Mouse (Mus musculus) stomach, embryonic 14.5 days (tissue): ENCODE results near the gene Cdk8. TPM values are rescaled to one million over a fixed set of nuclear protein-coding genes. Genes with fewer than 3 reads are reported as not detected.

ENCODE experiments used
- ATAC-seq: fragments of 200-750 bp; cut with Nextera tagmentation; 2 replicates; pipeline ENCODE4 v1.8.0; 2017; ENCODE audit warnings: low read depth, moderate TSS enrichment; ENCODE audit not compliant: insufficient number of reproducible peaks, insufficient read depth, low FRiP score
- H3K27ac ChIP-seq: fragments of 300-500 bp; sonication (generic); 2 replicates; pipeline ENCODE4 v1.5.1; 2014; ENCODE audit warnings: mild to moderate bottlenecking, low read length, moderate library complexity, mixed read lengths
- H3K27me3 ChIP-seq: fragments of 300-500 bp; sonication (generic); 2 replicates; pipeline ENCODE4 v1.6.1; 2014; ENCODE audit warnings: low read length, control low read depth, mixed read lengths; ENCODE audit not compliant: control insufficient read depth, insufficient read depth
- H3K36me3 ChIP-seq: fragments of 300-500 bp; sonication (generic); 2 replicates; pipeline ENCODE4 v1.6.1; 2014; ENCODE audit warnings: mild to moderate bottlenecking, control low read depth, low read length, moderate library complexity, mixed read lengths; ENCODE audit not compliant: control insufficient read depth, insufficient read depth
- H3K4me1 ChIP-seq: fragments of 300-500 bp; sonication (generic); 2 replicates; pipeline ENCODE4 v1.6.1; 2014; ENCODE audit warnings: low read length, control low read depth, mixed read lengths; ENCODE audit not compliant: control insufficient read depth, insufficient read depth
- H3K4me2 ChIP-seq: fragments of 300-500 bp; sonication (generic); replicated peaks from 2 replicates; pipeline ENCODE4 v1.6.1; 2014; ENCODE audit warnings: low read depth, low read length, control low read depth
- H3K4me3 ChIP-seq: fragments of 300-500 bp; sonication (generic); 2 replicates; pipeline ENCODE4 v1.5.1; 2014; ENCODE audit warnings: low read depth, low read length, control low read depth
- H3K9ac ChIP-seq: fragments of 300-500 bp; sonication (generic); replicated peaks from 2 replicates; pipeline ENCODE4 v1.6.1; 2014; ENCODE audit warnings: low read depth, mild to moderate bottlenecking, control low read depth, low read length, moderate library complexity, mixed read lengths
- H3K9me3 ChIP-seq: fragments of 300-500 bp; sonication (generic); 2 replicates; pipeline ENCODE4 v1.6.1; 2016; ENCODE audit warnings: low read depth, low read length, control low read depth; ENCODE audit not compliant: control insufficient read depth
- WGBS: fragments of 180-500 bp; shearing (Covaris S2); extraction: QIAGEN DNeasy Blood & Tissue Kit; methylation state at CpG from one replicate; pipeline ENCODE4 v1.1.7; 2014; 5-methylcytosine and 5-hydroxymethylcytosine counted together
- polyA plus RNA-seq: library from polyadenylated mRNA; unstranded; fragments of >200 nt; fragmentation: Nextera tagmentation; extraction: Ambion mirVana; gene quantifications from 2 replicates; pipeline ENCODE4 v1.2.1, GENCODE M21; 2014

The Cdk8 gene
- polyA plus RNA-seq, 1 experiment from 2014 or later = 24.7 TPM

DNA sequence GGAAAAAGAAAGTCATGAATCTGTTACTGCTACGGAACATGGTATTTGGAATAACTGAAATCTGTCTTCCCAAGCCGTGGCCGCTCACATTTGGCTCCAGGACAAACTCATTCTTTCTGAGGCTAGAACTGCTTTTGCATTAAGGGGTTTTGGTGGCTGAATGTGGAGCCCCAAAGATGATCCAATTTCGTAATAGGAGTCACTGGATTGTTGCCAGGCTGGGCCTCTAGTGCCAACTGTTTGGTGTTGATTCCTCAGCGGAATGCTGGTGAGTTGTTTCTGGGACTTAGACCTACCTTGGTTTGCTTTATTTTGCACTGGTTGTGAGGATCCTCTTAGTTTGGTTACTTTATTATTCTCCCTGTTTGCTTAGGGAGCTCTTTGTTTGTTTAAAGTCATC is 7.2 kb upstream of the Cdk8 start:
- no peak overlapping the region for H3K27ac ChIP-seq
- no peak overlapping the region for H3K4me3 ChIP-seq
- H3K9ac ChIP-seq = no peak overlapping the region
- peaks cover 5% of the 10 kb centered on the region; the same call in 1 of the 2 replicates for H3K36me3 ChIP-seq
- H3K4me1 ChIP-seq = peaks cover 11% of the 10 kb centered on the region; the same call in 1 of the 2 replicates
- WGBS = 74% methylated on average over 5 of the region's 5 CpGs
- H3K9me3 ChIP-seq = no peaks in the 10 kb centered on the region
- H3K4me2 ChIP-seq = no peak overlapping the region
- no peak for ATAC-seq
- H3K27me3 ChIP-seq = no peaks in the 10 kb centered on the region

DNA sequence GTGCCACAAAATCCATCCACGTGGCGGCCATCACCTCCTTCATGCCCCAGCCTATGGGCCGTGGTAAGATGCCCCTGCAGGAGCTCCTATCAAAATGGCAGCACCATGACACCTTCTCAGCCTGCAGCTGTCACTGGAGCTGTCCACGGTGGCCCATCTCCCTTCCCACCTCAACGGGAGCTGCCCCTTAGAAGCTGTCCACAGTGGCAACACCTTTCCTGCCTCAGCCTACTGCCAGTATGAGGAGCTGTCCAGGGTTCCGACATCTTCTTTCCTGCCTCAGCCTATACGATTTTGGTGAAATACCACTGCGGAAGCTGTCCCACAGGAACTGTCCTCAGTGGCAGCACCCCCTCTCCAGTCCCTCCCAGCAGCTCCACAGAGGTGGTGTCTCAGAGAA is 3.5 kb upstream of the Cdk8 start:
- Histone ChIP-seq H3K9ac (no peak overlapping the region), H3K4me2 (no peak overlapping the region), H3K27me3 (no peaks in the 10 kb centered on the region), H3K4me3 (no peak overlapping the region), H3K27ac (no peak overlapping the region), H3K9me3 (no peaks in the 10 kb centered on the region), H3K4me1 (peaks cover 5% of the 10 kb centered on the region; the same call in 1 of the 2 replicates), H3K36me3 (no peaks in the 10 kb centered on the region)
- no peak for ATAC-seq
- WGBS = 85% methylated on average over 8 of the region's 8 CpGs

DNA sequence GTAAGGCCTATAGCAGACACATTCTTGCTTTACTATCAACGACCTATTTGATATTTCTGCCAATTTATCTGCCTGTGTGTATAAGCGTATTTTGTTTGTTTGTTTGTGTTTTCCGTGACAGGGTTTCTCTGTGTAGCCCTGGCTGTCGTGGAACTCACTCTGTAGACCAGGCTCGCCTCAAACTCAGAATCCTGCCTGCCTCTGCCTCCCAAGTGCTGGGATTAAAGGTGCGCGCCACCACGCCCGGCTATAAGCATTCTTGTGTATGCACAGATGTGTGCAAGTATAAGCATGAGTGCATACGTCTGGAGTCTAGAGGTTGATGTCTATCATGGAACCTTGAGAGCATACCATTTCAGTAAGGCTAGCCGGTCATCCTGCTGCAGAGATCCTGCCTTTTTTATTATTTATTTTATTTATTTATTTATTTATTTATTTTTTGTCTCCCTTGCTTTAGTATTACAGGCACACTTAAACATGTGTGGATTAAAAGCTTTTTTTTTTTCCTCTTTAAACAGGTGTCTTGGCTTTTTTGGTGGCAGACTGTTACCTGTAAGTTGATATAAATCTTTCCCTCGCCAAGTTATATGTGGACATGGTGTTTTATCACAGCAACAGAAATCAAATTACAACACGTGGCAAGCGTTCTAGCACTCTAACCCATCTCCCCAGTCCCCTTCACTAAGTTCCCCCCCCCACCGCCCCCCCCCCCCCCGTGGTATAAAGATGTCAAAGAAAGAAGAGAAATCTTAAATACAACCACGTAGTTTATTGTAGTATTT is 970 bp upstream of the Cdk8 start:
- H3K4me1 ChIP-seq = peaks cover 12% of the 10 kb centered on the region
- H3K9me3 ChIP-seq = no peaks in the 10 kb centered on the region
- H3K4me2 ChIP-seq = peak overlapping the region; percentile 54
- no peaks in the 10 kb centered on the region for H3K36me3 ChIP-seq
- no peaks in the 10 kb centered on the region for H3K27me3 ChIP-seq
- no peak for ATAC-seq
- peak overlapping the region; percentile 76 for H3K4me3 ChIP-seq
- peak overlapping the region; percentile 97; the same call in 1 of the 2 replicates for H3K27ac ChIP-seq
- H3K9ac ChIP-seq = no peak overlapping the region; the same call in 1 of the 2 replicates
- WGBS = 54% methylated on average over 17 of the region's 17 CpGs

DNA sequence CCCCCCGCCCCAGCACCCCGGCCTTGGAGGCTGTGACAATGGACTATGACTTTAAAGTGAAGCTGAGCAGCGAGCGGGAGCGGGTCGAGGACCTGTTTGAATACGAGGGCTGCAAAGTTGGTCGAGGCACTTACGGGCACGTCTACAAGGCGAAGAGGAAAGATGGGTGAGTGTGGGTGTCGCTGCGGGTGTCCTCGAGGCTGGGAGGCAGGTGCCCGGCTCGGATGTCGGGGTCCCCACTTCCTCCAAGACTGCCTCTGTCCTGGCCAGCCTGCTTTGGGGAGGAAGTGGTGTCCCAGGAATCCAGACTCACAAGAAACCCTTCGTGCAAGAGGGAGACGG is 596 bp downstream of the Cdk8 start:
- Histone ChIP-seq H3K9ac (peak overlapping the region; percentile 89), H3K27ac (peak overlapping the region; percentile 97; the same call in 1 of the 2 replicates), H3K9me3 (no peaks in the 10 kb centered on the region), H3K36me3 (no peaks in the 10 kb centered on the region), H3K4me2 (peak overlapping the region; percentile 75), H3K4me1 (peaks cover 12% of the 10 kb centered on the region), H3K4me3 (peak overlapping the region; percentile 76), H3K27me3 (no peaks in the 10 kb centered on the region)
- ATAC-seq = peak; percentile 26; the same call in 1 of the 2 replicates
- WGBS = under 1% methylated on average over 19 of the region's 19 CpGs

DNA sequence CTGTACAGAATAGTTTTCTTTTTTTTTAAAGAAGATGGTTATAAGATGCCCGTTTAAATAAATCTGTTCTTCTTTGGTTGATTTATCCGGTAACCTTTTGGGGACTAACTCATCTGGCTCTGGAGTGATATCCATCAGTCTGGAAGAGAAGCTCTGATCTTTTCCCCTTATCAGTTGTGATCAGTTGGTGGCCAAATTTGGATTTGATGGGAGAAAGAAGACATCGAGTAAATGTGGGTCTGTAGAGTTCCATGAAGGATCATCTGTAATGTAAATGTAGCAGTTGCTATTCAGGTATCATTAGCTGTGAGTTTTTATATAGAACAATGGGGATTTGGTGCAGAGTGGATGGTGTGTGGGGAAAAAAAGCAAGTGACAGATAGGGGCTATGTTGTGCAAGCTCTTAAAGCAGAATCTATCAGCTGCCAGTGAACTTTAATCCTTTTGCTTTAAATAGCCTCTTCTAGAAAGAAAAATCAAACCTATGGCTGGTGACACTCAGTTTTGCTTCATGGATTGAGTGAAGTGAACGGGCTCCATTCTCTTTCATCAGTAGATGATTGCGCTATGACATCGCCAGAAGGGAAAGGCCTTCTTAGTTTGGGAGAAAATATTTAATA is 1.1 kb downstream of the Cdk8 start:
- Histone ChIP-seq H3K4me2 (peak overlapping the region; percentile 75), H3K9ac (peak overlapping the region; percentile 89), H3K36me3 (no peaks in the 10 kb centered on the region), H3K27me3 (no peaks in the 10 kb centered on the region), H3K27ac (no peak overlapping the region), H3K4me1 (peaks cover 12% of the 10 kb centered on the region), H3K4me3 (peak overlapping the region; percentile 76), H3K9me3 (no peaks in the 10 kb centered on the region)
- 29% methylated on average over 6 of the region's 6 CpGs for WGBS
- no peak for ATAC-seq

DNA sequence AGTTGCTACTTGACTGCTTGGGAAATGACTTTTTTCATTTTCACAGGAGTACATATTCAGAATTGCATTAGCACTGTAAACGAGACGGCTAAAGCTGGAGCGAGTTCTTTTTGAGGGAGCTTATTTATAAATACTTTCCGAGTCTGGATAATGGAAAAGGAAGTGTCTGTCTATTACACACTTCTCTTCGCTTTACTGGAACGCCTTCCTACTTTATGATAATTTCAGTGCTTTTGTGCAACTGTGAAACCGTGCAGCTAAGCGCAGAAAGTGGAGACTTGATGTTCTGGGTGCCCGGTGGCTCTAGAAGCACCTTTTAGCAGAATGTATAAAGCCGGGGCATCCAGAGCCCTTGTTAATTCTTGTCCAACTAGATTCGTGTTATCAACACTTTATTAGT is 1.8 kb downstream of the Cdk8 start:
- Histone ChIP-seq H3K4me1 (peaks cover 12% of the 10 kb centered on the region), H3K9ac (0 out of 2 replicates have a peak overlapping the region, but pooled peaks have one; percentile 4), H3K36me3 (no peaks in the 10 kb centered on the region), H3K4me3 (peak overlapping the region; percentile 76), H3K27me3 (no peaks in the 10 kb centered on the region), H3K9me3 (no peaks in the 10 kb centered on the region), H3K4me2 (peak overlapping the region; percentile 75), H3K27ac (no peak overlapping the region)
- ATAC-seq = no peak
- 48% methylated on average over 11 of the region's 11 CpGs for WGBS

DNA sequence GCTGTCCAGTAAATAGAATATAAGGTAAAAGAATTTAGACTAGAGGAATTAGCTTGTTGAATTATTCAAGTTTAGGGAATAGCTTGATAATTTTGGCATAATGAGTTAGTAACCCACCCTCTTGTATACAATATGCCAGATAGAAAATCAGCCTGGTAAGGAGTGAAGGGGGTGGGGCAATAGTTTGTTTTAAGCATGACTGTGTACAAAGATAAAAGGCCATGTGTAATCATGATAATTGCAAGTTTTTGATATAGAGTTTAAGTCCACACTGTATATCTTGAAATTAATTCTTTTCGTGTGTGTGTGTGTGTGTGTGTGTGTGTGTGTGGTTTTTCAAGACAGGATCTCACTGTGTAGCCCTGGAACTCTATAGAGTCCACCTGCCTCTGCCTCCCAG is 3.3 kb downstream of the Cdk8 start:
- Histone ChIP-seq H3K4me1 (peaks cover 15% of the 10 kb centered on the region), H3K4me3 (no peak overlapping the region), H3K27me3 (no peaks in the 10 kb centered on the region), H3K4me2 (no peak overlapping the region), H3K9me3 (no peaks in the 10 kb centered on the region), H3K36me3 (no peaks in the 10 kb centered on the region), H3K27ac (no peak overlapping the region), H3K9ac (no peak overlapping the region)
- no peak for ATAC-seq
- WGBS = 70% methylated on average over 1 of the region's 1 CpGs

DNA sequence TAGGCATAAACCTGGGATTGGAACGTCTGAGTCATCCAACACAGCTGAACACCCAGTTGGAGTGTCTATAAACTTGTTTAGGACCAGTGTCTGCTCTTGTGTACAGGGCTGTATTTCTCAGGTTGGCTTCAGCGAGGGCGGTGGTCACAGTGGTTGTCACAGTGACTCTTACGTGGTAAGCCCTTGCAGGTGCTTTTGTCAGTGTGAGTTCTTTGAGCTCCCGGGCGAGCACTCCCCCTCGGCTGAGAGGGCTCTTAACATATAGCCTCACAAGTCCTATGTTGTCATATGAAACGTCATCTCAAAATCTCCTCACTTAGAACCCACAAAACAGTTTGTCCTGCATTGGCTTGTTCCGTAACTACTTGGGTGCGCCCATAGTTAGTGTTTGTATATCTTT is 7.2 kb downstream of the Cdk8 start:
- WGBS = 80% methylated on average over 10 of the region's 10 CpGs
- Histone ChIP-seq H3K9ac (no peak overlapping the region), H3K4me2 (no peak overlapping the region), H3K36me3 (no peaks in the 10 kb centered on the region), H3K4me3 (no peak overlapping the region), H3K9me3 (no peaks in the 10 kb centered on the region), H3K27me3 (no peaks in the 10 kb centered on the region), H3K4me1 (peaks cover 11% of the 10 kb centered on the region; the same call in 1 of the 2 replicates), H3K27ac (no peak overlapping the region)
- no peak for ATAC-seq
